Mouse (Mus musculus) liver, adult 2 months (tissue): ENCODE results near the gene Gsg1l. TPM values are rescaled to one million over a fixed set of nuclear protein-coding genes. Genes with fewer than 3 reads are reported as not detected.

Source experiments
- DNase-seq: peaks from one replicate; pipeline ENCODE4 v3.0.0-alpha.2; 2011; ENCODE audit warnings: low read depth, low spot score; ENCODE audit errors: extremely low read depth
- H3K27ac ChIP-seq: fragments of 200-500 bp; replicated peaks from 2 replicates; pipeline ENCODE4 v1.5.1; 2012; ENCODE audit warnings: low read depth, mild to moderate bottlenecking, control low read depth, inconsistent platforms, low read length; ENCODE audit not compliant: insufficient read depth
- H3K27me3 ChIP-seq: fragments of 200-500 bp; 2 replicates; pipeline ENCODE4 v1.6.1; 2012; ENCODE audit warnings: mild to moderate bottlenecking, moderate library complexity, low read length, inconsistent platforms; ENCODE audit not compliant: control insufficient read depth, insufficient read depth
- H3K36me3 ChIP-seq: fragments of 200-500 bp; 2 replicates; pipeline ENCODE4 v1.6.1; 2012; ENCODE audit warnings: low read length, inconsistent platforms; ENCODE audit not compliant: control insufficient read depth, insufficient read depth
- H3K4me1 ChIP-seq: fragments of 200-500 bp; 2 replicates; pipeline ENCODE4 v1.6.1; 2011; ENCODE audit warnings: low read length; ENCODE audit not compliant: control insufficient read depth, insufficient read depth
- H3K4me3 ChIP-seq: fragments of 200-500 bp; 2 replicates; pipeline ENCODE4 v1.5.1; 2011; ENCODE audit warnings: low read depth, mild to moderate bottlenecking, control low read depth, low read length, moderate library complexity; ENCODE audit not compliant: insufficient read depth
- H3K79me2 ChIP-seq: fragments of 200-500 bp; 2 replicates; pipeline ENCODE4 v1.6.1; 2012; ENCODE audit warnings: inconsistent platforms, mild to moderate bottlenecking, low read length, moderate library complexity; ENCODE audit not compliant: control insufficient read depth, insufficient read depth
- H3K9ac ChIP-seq: fragments of 200-500 bp; 2 replicates; pipeline ENCODE4 v1.6.1; 2012; ENCODE audit warnings: low read depth, mild to moderate bottlenecking, control low read depth, inconsistent platforms, low read length
- CTCF ChIP-seq: fragments of 200-500 bp; IDR thresholded peaks from 2 replicates; pipeline ENCODE4 v1.5.1; 2011; ENCODE audit warnings: low read depth, low read length, control low read depth
- POLR2A ChIP-seq: fragments of 200-500 bp; IDR thresholded peaks from 2 replicates; pipeline ENCODE4 v1.6.1; 2011; ENCODE audit warnings: low read length, control low read depth; ENCODE audit not compliant: insufficient read depth; ENCODE audit errors: extremely low read depth
- WGBS: fragments of 180-500 bp; shearing (Covaris S2); methylation state at CpG from one replicate; pipeline ENCODE4 v1.1.7; 2018; 5-methylcytosine and 5-hydroxymethylcytosine counted together
- polyA plus RNA-seq: library from polyadenylated mRNA; depleted of rRNA; stranded (reverse); fragments of >200 nt; gene quantifications from 2 replicates; pipeline ENCODE4 v1.2.3, GENCODE M21; 2012
- total RNA-seq: library from RNA; depleted of rRNA; stranded (reverse); fragments of >200 nt; gene quantifications from 2 replicates; pipeline ENCODE4 v1.2.3, GENCODE M21; 2014

Gsg1l gene
- total and polyA plus RNA-seq, 2 experiments = 0.31 TPM; not detected in 1

GRCm38 (mm10) chr7:125899916-125900315 is 182.3 kb downstream of the Gsg1l start:
- Histone ChIP-seq H3K36me3 (no peaks in the 10 kb centered on the region), H3K79me2 (no peaks in the 10 kb centered on the region), H3K27me3 (no peaks in the 10 kb centered on the region), H3K4me1 (no peaks in the 10 kb centered on the region), H3K4me3 (no peak overlapping the region), H3K9ac (no peak overlapping the region), H3K27ac (no peak overlapping the region)
- WGBS = 64% methylated on average over 2 of the region's 2 CpGs
- TF ChIP-seq CTCF = no peak
- no peak for TF ChIP-seq POLR2A
- no peak for DNase-seq

GRCm38 (mm10) chr7:125899036-125899435 is 183.2 kb downstream of the Gsg1l start:
- Histone ChIP-seq H3K4me1 (no peaks in the 10 kb centered on the region), H3K9ac (no peak overlapping the region), H3K79me2 (no peaks in the 10 kb centered on the region), H3K4me3 (no peak overlapping the region), H3K36me3 (no peaks in the 10 kb centered on the region), H3K27me3 (no peaks in the 10 kb centered on the region), H3K27ac (no peak overlapping the region)
- no peak for DNase-seq
- TF ChIP-seq POLR2A (no peak), CTCF (no peak)
- 49% methylated on average over 7 of the region's 7 CpGs for WGBS

- Histone ChIP-seq H3K27ac (no peak overlapping the region), H3K27me3 (no peaks in the 10 kb centered on the region), H3K4me3 (no peak overlapping the region), H3K9ac (no peak overlapping the region), H3K4me1 (no peaks in the 10 kb centered on the region), H3K36me3 (no peaks in the 10 kb centered on the region), H3K79me2 (no peaks in the 10 kb centered on the region)
- WGBS = 77% methylated on average over 4 of the region's 4 CpGs
- TF ChIP-seq POLR2A = no peak
- TF ChIP-seq CTCF = no peak
- no peak for DNase-seq
Measured at GRCm38 (mm10) chr7:125897059-125897458, 185.2 kb downstream of the Gsg1l start.

GRCm38 (mm10) chr7:125893621-125894020 is 188.6 kb downstream of the Gsg1l start:
- Histone ChIP-seq H3K27me3 (no peaks in the 10 kb centered on the region), H3K27ac (no peak overlapping the region), H3K9ac (no peak overlapping the region), H3K4me3 (no peak overlapping the region), H3K79me2 (no peaks in the 10 kb centered on the region), H3K4me1 (no peaks in the 10 kb centered on the region), H3K36me3 (no peaks in the 10 kb centered on the region)
- WGBS = 76% methylated on average over 5 of the region's 5 CpGs
- TF ChIP-seq POLR2A = no peak
- no peak for TF ChIP-seq CTCF
- DNase-seq = no peak

GRCm38 (mm10) chr7:125888373-125888772 is 193.8 kb downstream of the Gsg1l start:
- DNase-seq = no peak
- WGBS = 58% methylated on average over 12 of the region's 12 CpGs
- Histone ChIP-seq H3K4me1 (no peaks in the 10 kb centered on the region), H3K9ac (no peak overlapping the region), H3K36me3 (no peaks in the 10 kb centered on the region), H3K27ac (no peak overlapping the region), H3K27me3 (no peaks in the 10 kb centered on the region), H3K79me2 (no peaks in the 10 kb centered on the region), H3K4me3 (no peak overlapping the region)
- no peak for TF ChIP-seq POLR2A
- TF ChIP-seq CTCF = no peak

- Histone ChIP-seq H3K36me3 (no peaks in the 10 kb centered on the region), H3K27me3 (no peaks in the 10 kb centered on the region), H3K27ac (no peak overlapping the region), H3K4me3 (no peak overlapping the region), H3K4me1 (no peaks in the 10 kb centered on the region), H3K79me2 (no peaks in the 10 kb centered on the region), H3K9ac (no peak overlapping the region)
- DNase-seq = no peak
- 86% methylated on average over 5 of the region's 5 CpGs for WGBS
- no peak for TF ChIP-seq CTCF
- TF ChIP-seq POLR2A = no peak
Measured at GRCm38 (mm10) chr7:125887761-125888160, 194.4 kb downstream of the Gsg1l start.
